In the genomic region with DNA sequence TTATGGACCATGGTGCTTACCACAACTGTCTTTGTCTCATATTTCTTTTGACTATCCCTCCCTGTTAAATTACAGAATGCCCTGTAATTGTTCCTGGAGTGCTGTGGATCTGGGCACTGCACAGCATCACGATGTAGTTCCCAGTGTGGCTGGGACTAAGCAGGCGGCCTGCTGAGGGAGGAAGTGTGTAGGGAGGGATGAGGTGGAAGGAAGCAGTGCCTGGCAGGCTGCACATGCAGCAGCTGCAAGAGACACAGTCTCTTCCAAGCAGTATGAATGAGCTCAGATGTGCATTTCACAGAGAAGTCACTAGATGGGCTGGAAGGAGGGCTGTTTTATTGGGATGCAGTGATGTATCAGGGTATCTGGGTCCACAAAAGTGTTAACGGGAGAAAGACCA, we compare ENCODE assay signal across 10 mouse cellular contexts. TPM values are rescaled to one million over a fixed set of nuclear protein-coding genes. Genes with fewer than 3 reads are reported as not detected.
DNase-seq lines count a peak whose midpoint lies in the region; ATAC-seq and TF ChIP-seq lines count a peak whose summit lies in the region.
"Had no signal": no experiment of that assay in that cellular context is flagged by ENCODE, and none has a peak within 500 bp of the region (broad histone marks: within the 10 kb centered on the region; RNA-seq: fewer than 3 reads in every experiment).

No protein-coding gene starts in this region.

- no peaks in the 10 kb centered on the region for H3K9me3 ChIP-seq in liver, embryonic 11.5 days (ENCODE audit: control insufficient read depth, low read length)
- no peaks in the 10 kb centered on the region for H3K9me3 ChIP-seq in forebrain, embryonic 13.5 days (replicated peaks)
- H3K9me3 ChIP-seq: embryonic facial prominence, embryonic 13.5 days; G1E had no signal

- 0 out of 2 replicates have a peak, but pooled peaks have one; percentile 30 for ATAC-seq in liver, embryonic 11.5 days (replicated peaks; ENCODE audit: low FRiP score)
- ATAC-seq in forebrain, embryonic 13.5 days = peak; percentile 87

- no peak overlapping the region for H3K27ac ChIP-seq in liver, embryonic 11.5 days (ENCODE audit: low read depth, low read length)
- H3K27ac ChIP-seq in forebrain, embryonic 13.5 days = peak overlapping the region; percentile 73
- H3K27ac ChIP-seq in left cerebral cortex, adult 2 months = peak overlapping the region; percentile 48
- H3K27ac ChIP-seq: embryonic facial prominence, embryonic 13.5 days had no signal

- H3K36me3 ChIP-seq in liver, embryonic 11.5 days (ENCODE audit: control insufficient read depth, insufficient read depth, low read length) = no peaks in the 10 kb centered on the region
- H3K36me3 ChIP-seq in forebrain, embryonic 13.5 days (ENCODE audit: poor library complexity, severe bottlenecking) = no peaks in the 10 kb centered on the region

- TF ChIP-seq CTCF in left cerebral cortex, adult 2 months (IDR thresholded peaks at IDR 0.05) = no peak; the same call in 1 of the 2 replicates

- no peak overlapping the region for H3K4me2 ChIP-seq in liver, embryonic 11.5 days
- no peak overlapping the region for H3K4me2 ChIP-seq in forebrain, embryonic 13.5 days
- H3K4me2 ChIP-seq: embryonic facial prominence, embryonic 13.5 days had no signal

- H3K27me3 ChIP-seq in liver, embryonic 11.5 days (replicated peaks; ENCODE audit: control insufficient read depth, insufficient read depth, low read length) = no peaks in the 10 kb centered on the region
- H3K27me3 ChIP-seq in forebrain, embryonic 13.5 days = no peaks in the 10 kb centered on the region
- H3K27me3 ChIP-seq: embryonic facial prominence, embryonic 13.5 days had no signal

- WGBS in liver, embryonic 11.5 days = 52% methylated on average over 3 of the region's 3 CpGs
- 10% methylated on average over 3 of the region's 3 CpGs for WGBS in forebrain, embryonic 13.5 days

- intact Hi-C loops in left cerebral cortex, adult 2 months (cut with DNase I) = loop anchor here (5.0 kb wide), 1 partner anchor 235 kb away; no protein-coding TSS in a partner anchor

- no peak overlapping the region for H3K9ac ChIP-seq in liver, embryonic 11.5 days (ENCODE audit: low read depth, low read length)
- H3K9ac ChIP-seq in forebrain, embryonic 13.5 days = no peak overlapping the region
- H3K9ac ChIP-seq: embryonic facial prominence, embryonic 13.5 days had no signal

- no peak overlapping the region for H3K4me3 ChIP-seq in liver, embryonic 11.5 days (ENCODE audit: low read depth, low read length)
- H3K4me3 ChIP-seq in forebrain, embryonic 13.5 days = no peak overlapping the region
- H3K4me3 ChIP-seq in left cerebral cortex, adult 2 months = no peak overlapping the region
- H3K4me3 ChIP-seq: embryonic facial prominence, embryonic 13.5 days had no signal

- no peaks in the 10 kb centered on the region for H3K4me1 ChIP-seq in liver, embryonic 11.5 days (replicated peaks; ENCODE audit: control insufficient read depth, insufficient read depth, low read length)
- peaks cover 26% of the 10 kb centered on the region for H3K4me1 ChIP-seq in forebrain, embryonic 13.5 days

- no peak for DNase-seq in liver, embryonic 11.5 days (ENCODE audit: low spot score)
- DNase-seq in liver (no peak), adipocyte (ENCODE audit: low spot score) (no peak)
- peak; percentile 26 to 30 for DNase-seq in left cerebral cortex, adult 2 months (ENCODE audit: extremely low spot score in 1 of 2, low spot score in 2 of 2)
- peak; percentile 22 for DNase-seq in right cerebral cortex, postnatal 14 days
- no peak for DNase-seq in spleen, postnatal 36 days (ENCODE audit: low spot score in 2 of 2)
- no peak for DNase-seq in ovary, adult 18-20 months (ENCODE audit: low spot score)

RNA-seq across cellular contexts. Expression of a gene that starts 14.4 kb away (rescaled TPM):
- polyA plus RNA-seq in liver, embryonic 11.5 days (2014; fragmentation: Nextera tagmentation; extraction: Ambion mirVana) = 27.0 and 29.8 TPM in 2 replicates
- 46.2 and 48.5 TPM in 2 replicates for polyA plus RNA-seq in forebrain, embryonic 13.5 days (2015; fragmentation: Nextera tagmentation; extraction: Ambion mirVana)
- total RNA-seq in left cerebral cortex, adult 2 months (2021) = 10 to 100 TPM; 56.1 to 61.2 TPM

RNA-seq across cellular contexts. Expression of a gene that starts 14.5 kb away (rescaled TPM):
- 0.07 and 0.22 TPM in 2 replicates for polyA plus RNA-seq in liver, embryonic 11.5 days (2014; fragmentation: Nextera tagmentation; extraction: Ambion mirVana)
- 1.1 and 1.9 TPM in 2 replicates for polyA plus RNA-seq in forebrain, embryonic 13.5 days (2015; fragmentation: Nextera tagmentation; extraction: Ambion mirVana)
- total RNA-seq in left cerebral cortex, adult 2 months (2021) = under 1 TPM; 0.34 to 0.40 TPM
- polyA plus RNA-seq: G1E had no signal

Comparison
In these comparisons a context has a peak if more than half of its experiments do, and no peak if none do; other contexts are left out.
1. DNase-seq: peak in left cerebral cortex, adult 2 months (2 of 2) and right cerebral cortex, postnatal 14 days (single experiment); none in liver, embryonic 11.5 days (single experiment), liver (single experiment), adipocyte (single experiment), spleen, postnatal 36 days (0 of 2) and ovary, adult 18-20 months (single experiment).